Mouse (Mus musculus): ENCODE measurements around the gene Fastk.

GRCm38 (mm10) chr5:24426556-24427284, 18.4 kb downstream of the Fastk start:
- TF ChIP-seq POLR2A (IDR thresholded peaks at IDR 0.05; ENCODE audit: low read depth, low read length) (no peak), CTCF (IDR thresholded peaks at IDR 0.05; ENCODE audit: extremely low read depth, insufficient read length, insufficient replicate concordance, low read depth, low read length) (no peak)

All from small intestine, adult 2 months (tissue).